Mouse (Mus musculus): ENCODE measurements around the gene Thy1.

GRCm38 (mm10) chr9:44075276-44075995 lies 32.3 kb downstream of the Thy1 start:
- TF ChIP-seq CTCF (IDR thresholded peaks at IDR 0.05; ENCODE audit: control insufficient read depth, insufficient read depth, low read length), result no peak
- no peak for TF ChIP-seq POLR2A (IDR thresholded peaks at IDR 0.05; ENCODE audit: borderline replicate concordance, control insufficient read depth, low read depth, low read length)
